Mouse (Mus musculus) gastrocnemius, postnatal 25 days (tissue): ENCODE results near the gene Bend6. TPM values are rescaled to one million over a fixed set of nuclear protein-coding genes. Genes with fewer than 3 reads are reported as not detected.
"Not testable (repeated sequence)": the region's sequence is repeated elsewhere in the genome, so short reads cannot be mapped to it uniquely, and the experiment has no call there.

ENCODE experiments used
- DNase-seq: peaks from one replicate; pipeline ENCODE4 v3.0.0; 2022
- total RNA-seq, 2 experiments: library from RNA; stranded (reverse); gene quantifications; 1 replicate in 1 of 2; 2 replicates in 1 of 2; pipeline ENCODE4 v1.2.3; 2021

The Bend6 gene
- total RNA-seq, 2 experiments from 2014 or later, result 1.0 to 1.3 TPM

GRCm38 (mm10) chr1:33906927-33907326, 689 bp downstream of the Bend6 start:
- DNase-seq, result no peak

GRCm38 (mm10) chr1:33906216-33906615, 1.4 kb downstream of the Bend6 start:
- no peak for DNase-seq

- DNase-seq, result peak; percentile 11
Measured at GRCm38 (mm10) chr1:33903587-33903986, 4.0 kb downstream of the Bend6 start.

GRCm38 (mm10) chr1:33900175-33900574, 7.4 kb downstream of the Bend6 start:
- no peak for DNase-seq

GRCm38 (mm10) chr1:33898373-33898772, 9.2 kb downstream of the Bend6 start:
- no peak for DNase-seq

GRCm38 (mm10) chr1:33897426-33897825, 10.2 kb downstream of the Bend6 start:
- no peak for DNase-seq

- no peak for DNase-seq
Measured at GRCm38 (mm10) chr1:33896666-33897065, 10.9 kb downstream of the Bend6 start.

GRCm38 (mm10) chr1:33896116-33896515, 11.5 kb downstream of the Bend6 start:
- DNase-seq, result no peak

- DNase-seq, result no peak
Measured at GRCm38 (mm10) chr1:33892784-33893183, 14.8 kb downstream of the Bend6 start.

- peak; percentile 17 for DNase-seq
Measured at GRCm38 (mm10) chr1:33883102-33883839, 24.3 kb downstream of the Bend6 start.

- DNase-seq, result no peak
Measured at GRCm38 (mm10) chr1:33878170-33878569, 29.4 kb downstream of the Bend6 start.

GRCm38 (mm10) chr1:33876416-33876815, 31.2 kb downstream of the Bend6 start:
- DNase-seq, result no peak

GRCm38 (mm10) chr1:33875691-33876090, 31.9 kb downstream of the Bend6 start:
- no peak for DNase-seq

GRCm38 (mm10) chr1:33873561-33873960, 34.1 kb downstream of the Bend6 start:
- no peak for DNase-seq

- DNase-seq, result no peak
Measured at GRCm38 (mm10) chr1:33869437-33869836, 38.2 kb downstream of the Bend6 start.

- no peak for DNase-seq
Measured at GRCm38 (mm10) chr1:33869031-33869430, 38.6 kb downstream of the Bend6 start.

GRCm38 (mm10) chr1:33846807-33847206, 60.8 kb downstream of the Bend6 start:
- DNase-seq, result no peak

GRCm38 (mm10) chr1:33843823-33844222, 63.8 kb downstream of the Bend6 start:
- no peak for DNase-seq

- DNase-seq, result not testable (repeated sequence)
Measured at GRCm38 (mm10) chr1:33838952-33839351, 68.7 kb downstream of the Bend6 start.

GRCm38 (mm10) chr1:33830586-33830985, 77.0 kb downstream of the Bend6 start:
- DNase-seq, result no peak

- no peak for DNase-seq
Measured at GRCm38 (mm10) chr1:33817931-33818330, 89.7 kb downstream of the Bend6 start.

GRCm38 (mm10) chr1:33813868-33814794, 93.5 kb downstream of the Bend6 start, which contains the start of gene Zfp451:
Gene Zfp451 (minus strand): TSS chr1:33814595.
- peak; percentile 90 for DNase-seq

- no peak for DNase-seq
Measured at GRCm38 (mm10) chr1:33813495-33813867, 94.1 kb downstream of the Bend6 start.
